Mouse (Mus musculus) megakaryocyte, embryonic 14.5 days (primary cell): Measurements from ENCODE around the gene Abca13.

ENCODE experiments used
- FLI1 ChIP-seq: IDR thresholded peaks from 2 replicates; pipeline ENCODE4 v1.6.1; 2012; ENCODE audit warnings: low read length, inconsistent platforms, mixed read lengths
- GATA1 ChIP-seq: IDR thresholded peaks from 3 replicates; pipeline ENCODE4 v1.6.1; 2012; ENCODE audit warnings: mixed read lengths, low read length, inconsistent platforms, borderline replicate concordance

DNA sequence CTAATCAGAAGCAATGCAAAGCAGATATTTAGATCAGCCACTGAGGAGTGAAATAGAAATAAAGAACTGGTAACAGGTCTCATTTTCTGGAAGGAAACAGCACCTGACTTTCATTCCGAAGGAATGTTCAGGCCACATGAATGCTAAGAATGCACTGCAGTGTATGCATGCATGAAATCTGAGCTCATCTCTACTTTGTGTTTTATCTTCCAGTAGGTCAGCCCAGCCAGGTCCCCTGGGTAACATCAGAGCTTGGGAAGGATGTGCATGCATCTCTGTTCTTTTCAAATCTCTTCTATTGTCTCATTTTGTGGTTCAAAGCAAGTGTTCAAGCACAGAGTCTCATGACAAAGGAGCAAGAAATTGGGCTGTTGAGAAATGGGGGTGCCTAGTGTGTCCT lies 346.6 kb downstream of the Abca13 start:
- TF ChIP-seq GATA1 (no peak), FLI1 (no peak)
